Mouse (Mus musculus) kidney, adult 9 months (tissue): ENCODE measurements at regions not wholly inside any gene's neighbourhood (a gene's known extent, or its start where the extent isn't known, plus 50 kb on each side); places are given as distances from the start of the nearest gene placed in this dataset.

ENCODE experiments used
- DNase-seq: peaks from one replicate; pipeline ENCODE4 v3.0.0; 2022

DNA sequence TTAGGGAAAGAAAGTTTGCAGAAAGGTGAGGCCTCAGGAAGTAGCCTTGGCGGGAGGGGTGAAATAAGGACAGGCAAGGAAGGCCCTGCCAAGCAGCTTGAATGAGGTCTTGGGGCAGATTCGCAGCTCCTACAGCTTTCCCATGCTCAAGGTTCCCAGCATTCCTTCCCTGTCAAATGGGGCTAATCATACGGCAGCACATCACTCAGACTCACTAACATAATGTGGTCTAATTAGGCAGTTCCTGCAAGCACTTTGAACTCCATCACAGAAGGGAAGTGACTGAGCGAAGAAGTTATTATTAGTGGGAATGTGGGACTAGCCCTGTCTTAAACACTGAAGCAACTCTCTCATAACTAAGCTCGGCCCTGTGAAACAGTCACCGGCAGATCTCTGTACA is 87.1 kb upstream of the Gm10260 start:
- no peak for DNase-seq

DNA sequence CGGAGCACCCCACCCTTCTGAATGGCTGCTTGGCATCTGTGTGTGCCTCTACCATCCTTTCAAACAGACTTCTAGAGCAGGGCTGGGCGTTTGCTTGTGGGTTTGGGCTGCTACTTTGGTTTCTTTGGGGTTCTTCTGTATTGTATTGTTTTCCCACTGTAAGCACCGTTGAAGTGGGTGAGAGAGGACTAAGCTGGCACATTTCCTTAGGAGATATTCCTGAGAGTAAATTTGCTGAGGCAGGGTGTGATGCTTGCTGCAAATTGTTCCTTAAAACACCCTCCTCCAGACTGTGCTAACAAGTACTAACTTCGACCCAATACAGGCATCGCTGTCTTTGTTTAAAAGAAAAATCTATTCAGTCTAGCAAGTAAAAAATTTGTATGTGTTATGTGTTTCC is 84.7 kb upstream of the Gm10260 start:
- no peak for DNase-seq

DNA sequence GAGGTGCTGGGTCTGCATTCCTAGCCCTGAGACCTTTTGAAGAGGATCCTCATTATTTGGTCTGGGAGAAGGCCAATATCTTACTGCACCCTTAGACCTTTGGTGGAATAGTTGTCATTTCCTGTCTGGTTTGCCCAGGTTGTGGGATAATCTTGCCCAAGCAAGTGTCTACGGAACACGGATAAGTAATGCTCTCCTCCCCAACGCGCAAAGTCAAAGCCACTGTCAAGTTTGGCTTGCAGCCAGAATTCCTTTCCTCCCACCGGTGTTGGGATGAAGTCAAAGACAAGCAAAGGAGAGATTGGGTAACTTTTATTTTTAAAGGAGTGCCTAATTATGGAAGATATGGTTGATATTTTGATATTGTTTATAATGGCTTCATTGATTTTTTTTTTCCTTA is 82.4 kb upstream of the Gm10260 start:
- DNase-seq: no peak

DNA sequence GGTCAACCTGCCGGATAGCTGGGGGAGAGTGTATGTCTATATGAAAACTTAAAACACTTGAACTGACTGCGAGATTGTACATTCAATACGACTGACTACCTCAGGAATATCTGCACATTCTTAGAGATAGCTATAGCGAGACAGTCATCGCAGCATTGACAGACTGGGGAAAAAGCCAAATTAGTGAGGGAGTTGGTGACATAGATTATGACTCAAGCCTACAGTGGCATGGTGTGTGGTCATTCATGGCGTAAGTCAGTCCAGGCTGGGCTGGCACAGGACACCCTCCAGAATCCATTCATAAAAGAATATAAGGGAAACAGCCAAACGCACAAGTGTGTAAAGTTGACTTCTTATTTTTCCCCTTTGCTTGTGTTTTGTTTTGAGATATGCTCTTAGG is 81.1 kb upstream of the Gm10260 start:
- no peak for DNase-seq

DNA sequence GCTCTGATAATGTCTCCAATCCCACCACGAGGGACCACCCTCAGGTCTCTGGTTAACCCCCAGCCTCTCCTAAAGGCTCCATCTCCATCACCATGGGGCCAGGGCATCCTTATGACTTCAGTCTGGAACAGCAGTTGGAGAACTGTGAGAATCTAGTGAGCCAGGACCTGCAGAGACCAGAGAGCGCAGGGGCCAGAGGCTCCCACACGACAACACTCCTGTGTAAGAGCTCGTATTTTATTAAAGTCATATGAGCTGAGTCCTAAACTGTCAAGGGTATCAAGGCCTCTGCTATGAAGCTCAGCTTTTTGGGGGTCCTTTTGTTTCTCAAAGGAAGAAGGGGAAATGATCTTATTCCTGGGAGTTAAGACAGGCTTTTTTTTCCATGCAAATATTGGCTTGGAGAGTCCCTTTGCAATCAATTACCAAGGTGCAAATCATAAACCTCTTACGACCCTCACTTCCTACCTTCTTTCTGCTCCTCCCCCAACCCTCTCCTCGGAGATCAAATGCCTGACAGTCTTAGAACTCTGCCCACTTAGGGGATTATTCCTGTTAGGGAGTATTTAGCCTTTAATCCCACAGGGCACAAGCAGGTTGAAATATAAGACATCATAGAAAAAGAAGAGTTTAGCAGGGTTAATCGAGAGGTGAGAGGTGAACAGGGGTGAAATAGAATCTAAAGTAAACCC is 79.3 kb upstream of the Gm10260 start:
- no peak for DNase-seq

DNA sequence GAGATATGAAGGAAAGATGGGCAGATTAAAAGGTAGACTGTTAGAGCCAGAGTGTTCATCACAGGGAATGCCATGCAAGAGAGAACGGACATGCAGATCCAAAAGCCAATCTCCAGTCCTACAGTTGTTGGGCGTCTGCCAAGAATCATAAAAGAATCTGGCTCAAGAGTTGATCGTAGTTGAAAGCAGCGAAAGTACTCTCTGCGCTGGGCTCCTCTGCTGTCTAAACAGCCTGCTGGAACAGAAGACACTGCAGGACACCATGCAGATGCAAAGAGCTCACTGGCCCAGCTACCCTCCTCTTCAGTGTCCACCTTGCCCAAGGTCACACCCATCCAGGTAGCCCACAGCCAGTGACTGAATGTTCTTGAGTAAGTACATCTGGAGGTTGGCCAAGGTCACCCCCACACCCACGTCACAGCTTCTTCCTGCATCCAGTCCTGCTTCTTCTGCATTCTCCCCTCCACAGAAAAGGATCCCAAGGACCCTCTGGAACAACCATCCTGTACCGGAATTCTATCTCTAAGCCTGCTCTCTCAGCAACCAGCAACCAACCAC is 77.1 kb upstream of the Gm10260 start:
- peak; percentile 45 for DNase-seq

DNA sequence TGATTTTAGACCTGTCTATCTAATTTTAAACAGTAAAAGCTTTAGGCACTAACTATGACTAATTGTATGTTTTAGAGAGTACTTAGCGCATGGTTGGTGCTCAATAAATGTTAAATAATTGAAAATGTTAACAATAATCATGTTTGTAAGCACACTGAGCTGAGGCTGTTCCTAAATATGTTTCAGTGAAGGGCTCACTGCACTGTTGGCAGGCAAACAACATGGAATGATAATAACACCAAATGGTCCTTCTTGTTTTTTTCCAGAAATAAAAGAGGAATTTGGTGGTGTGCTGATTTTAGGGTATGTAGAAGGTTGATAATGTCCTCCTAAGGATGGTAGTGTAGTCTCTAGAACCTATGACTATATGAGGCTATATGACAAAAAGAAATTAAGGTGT is 72.0 kb upstream of the Gm10260 start:
- no peak for DNase-seq

DNA sequence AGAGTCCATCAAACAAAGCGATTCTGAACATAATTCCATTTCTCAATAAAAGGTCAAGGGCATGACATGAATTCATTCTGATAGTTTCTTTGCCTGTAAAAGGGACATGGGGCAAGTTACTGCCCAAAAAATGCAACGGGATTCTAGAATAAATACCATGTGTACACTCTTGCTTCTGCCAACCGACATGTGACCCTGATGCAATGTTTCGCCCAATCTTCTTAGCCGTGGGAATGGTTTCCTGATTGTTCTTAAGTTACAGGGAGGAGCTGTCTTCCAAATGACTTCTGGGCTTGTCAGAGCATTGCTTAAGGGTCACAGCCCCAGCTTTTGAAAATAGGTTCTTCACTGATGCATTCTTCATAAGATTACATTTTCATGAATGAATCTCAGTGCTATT is 71.4 kb upstream of the Gm10260 start:
- no peak for DNase-seq

DNA sequence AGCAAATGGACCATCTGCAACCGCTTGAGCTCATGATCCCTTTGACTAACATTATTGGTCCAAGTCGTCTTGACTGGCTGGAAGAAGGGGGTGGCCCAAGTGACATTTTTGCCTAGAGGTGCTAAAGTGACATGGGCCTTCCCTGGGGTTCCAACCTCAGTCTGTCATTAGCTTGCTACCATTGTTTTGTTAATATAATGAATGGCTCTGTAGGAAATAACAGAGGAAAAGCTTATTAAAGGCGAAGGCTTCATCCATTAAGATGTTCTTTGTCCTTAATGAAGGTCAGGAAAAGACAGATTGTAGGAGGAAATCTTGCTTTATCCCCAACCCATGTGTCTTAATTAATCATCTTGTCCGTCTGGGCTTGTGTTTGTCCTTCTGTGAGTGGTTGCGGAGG is 69.1 kb upstream of the Gm10260 start:
- DNase-seq: no peak

DNA sequence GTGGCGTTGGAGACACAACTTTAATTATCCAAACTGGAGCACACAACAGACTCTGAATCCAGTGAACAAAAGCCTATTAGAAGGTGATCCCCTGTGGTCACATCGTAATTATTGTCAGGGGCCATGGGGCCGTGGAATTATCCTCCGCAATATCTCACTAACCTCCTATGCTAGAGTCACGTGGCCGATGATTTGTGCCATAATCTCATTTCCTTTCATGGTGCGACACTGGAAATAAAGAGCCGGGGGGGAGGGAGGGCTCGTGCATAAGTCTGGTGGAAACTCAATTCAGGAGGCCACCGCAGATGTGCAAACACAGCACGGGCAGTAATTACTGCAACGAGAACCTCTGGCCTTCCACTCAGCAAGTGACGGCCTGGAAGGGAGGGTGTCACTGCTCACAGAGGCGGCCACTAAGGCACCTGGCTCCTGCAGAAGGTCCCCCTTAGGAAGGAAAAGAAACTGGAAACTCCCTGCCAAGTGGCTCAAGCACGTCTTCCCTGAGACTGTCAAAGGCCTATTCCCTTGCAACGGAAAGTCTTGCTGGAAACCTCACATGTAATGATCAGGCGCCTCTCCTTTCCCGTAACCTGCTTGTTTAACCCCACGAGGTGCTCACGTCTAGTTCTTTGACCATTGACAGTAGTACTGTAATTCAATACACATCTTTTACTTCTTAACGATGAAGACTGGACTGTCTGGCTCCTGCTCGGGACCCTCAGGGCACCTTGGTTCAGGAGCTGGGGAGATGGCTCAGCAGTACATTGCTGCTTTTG is 65.6 kb upstream of the Gm10260 start:
- no peak for DNase-seq

DNA sequence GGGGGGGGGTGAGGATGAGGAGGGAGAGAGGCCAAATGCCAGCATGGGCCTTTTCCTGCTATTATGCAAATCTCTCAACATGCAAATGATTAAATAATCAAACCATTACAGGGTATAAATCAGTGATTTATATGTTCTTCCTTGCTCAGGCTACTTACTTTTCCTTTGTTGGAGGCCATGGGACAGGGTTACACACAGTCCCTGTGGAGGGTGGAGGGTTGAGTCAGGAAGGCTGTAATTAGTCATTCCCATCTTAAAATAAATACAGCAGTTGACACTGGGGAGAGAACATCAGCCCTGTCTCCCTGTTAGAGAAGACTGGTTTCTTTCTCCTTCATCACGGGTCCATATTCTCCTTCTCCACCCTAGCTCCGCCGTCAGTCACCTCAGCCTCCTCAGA is 64.9 kb upstream of the Gm10260 start:
- DNase-seq: no peak

DNA sequence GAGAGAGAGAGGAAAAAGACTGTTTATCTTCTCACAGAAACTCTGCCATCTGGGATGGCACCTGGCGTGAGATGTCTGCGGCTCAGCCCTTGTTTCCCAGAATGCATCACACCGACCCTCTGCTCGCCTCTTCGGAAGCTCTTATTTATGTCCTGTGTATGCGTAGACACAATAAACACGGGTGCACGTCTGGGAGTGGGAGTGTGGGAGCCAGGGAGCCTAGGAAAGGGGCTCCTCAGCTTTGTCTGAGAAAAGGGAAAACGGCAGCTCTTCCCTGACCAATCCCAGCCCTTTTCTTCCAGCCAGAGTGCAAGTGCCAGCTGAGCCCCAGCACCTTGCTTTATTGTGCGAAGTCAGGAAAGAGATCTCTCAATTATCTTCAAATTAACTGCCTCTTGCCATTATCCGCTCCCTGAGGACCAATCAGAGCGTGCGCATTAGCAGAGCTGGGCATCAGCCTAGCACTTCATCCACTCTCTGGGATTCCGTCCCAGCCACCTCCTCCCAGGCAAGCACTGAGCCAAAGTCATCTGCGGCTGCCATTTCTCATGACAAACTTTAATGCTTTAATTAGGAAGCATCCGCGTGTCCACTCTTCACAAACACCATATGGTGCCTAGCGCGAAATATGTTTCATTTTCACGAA is 63.8 kb upstream of the Gm10260 start:
- no peak for DNase-seq

DNA sequence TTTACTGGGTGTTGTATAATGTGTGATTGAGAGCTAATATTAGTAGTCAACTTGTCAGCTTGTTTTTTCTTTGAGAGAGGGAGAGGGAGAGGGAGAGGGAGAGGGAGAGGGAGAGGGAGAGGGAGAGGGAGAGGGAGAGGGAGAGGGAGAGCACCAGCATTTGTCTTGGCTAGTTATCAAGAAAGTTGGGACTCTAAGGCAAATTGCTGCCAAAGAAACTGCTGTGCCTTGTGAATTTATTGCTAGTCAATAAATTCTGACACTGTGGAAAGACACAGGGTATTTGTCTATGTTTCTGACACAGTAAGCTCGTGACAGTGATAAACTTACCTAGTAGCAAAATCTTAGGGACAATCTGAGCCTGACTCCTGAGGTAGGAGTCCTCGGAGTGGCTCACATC is 61.2 kb upstream of the Gm10260 start:
- DNase-seq: no peak

DNA sequence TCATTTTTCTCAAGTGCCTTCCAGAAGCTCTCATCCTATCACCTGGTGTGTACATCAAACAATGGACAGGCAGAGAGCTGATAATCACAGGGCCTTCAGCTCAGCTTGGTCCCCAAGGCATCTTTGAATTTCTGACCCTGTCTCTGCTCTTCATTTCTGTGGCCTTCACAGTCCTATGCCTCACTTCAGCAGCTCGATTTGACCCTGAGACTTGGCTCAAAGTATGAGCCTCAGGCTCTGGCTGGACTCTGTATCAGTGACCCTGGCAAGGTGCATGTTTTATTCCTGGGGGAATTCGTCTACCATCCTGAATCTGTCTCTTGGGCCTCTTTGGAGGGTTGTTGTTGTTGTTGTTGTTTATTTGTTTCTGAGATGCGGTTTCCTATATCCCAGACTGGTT is 60.6 kb upstream of the Gm10260 start:
- no peak for DNase-seq

DNA sequence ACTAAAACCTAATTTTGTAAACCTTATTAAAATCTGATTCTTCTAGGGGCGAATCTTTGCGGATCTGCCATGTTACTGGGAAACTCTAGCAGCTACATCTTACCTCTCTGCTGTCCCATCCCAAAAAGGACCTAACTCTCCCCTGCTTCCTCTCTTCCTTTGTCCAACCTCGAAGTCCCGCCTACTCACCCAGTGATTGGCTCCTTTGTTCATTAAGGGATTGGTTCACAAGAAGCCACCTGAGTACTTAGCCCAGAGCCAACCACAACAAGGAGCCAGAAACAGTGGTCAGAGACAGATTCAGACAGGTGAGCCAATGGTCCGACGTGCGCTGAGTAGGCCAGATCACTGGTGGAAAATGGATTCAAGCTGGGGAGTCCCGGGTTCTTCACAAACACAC is 60.0 kb upstream of the Gm10260 start:
- DNase-seq: no peak

DNA sequence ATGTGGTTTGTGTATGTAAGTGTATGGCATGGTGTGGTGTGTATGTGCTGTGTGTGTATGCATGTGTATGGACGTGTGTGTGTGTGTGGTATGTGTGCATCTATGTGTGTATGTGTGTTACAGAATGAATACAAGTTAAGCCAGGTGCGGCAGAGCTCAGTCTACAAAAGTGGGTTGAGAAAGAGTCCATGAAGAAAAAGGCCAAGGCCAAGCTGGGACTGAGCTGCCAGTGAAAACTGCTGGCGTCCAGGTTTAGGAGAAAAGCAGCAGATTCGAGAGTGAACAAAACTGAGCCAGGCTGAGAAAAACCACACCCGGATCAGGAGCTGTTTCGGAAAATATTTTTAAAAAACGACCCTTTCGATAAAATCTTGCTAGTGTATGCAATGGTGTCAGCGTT is 58.6 kb upstream of the Gm10260 start:
- no peak for DNase-seq

DNA sequence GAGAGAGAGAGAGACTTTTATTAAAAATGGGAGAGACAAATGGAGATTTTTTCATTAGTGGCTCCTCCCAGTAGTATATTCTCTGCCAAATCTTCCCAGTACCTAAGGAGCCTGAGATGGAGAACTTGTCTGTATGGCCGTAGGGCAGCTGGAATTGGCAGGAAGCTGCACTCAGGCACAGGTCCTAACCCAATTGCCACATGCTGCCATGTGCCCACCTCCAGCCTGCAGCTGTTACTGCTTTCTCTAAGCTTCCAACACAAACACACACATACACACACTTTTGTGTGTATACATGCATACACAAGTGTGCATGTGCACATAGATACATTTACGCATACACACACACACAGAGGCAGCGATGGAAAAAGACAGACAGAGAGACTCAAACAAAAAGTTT is 56.5 kb upstream of the Gm10260 start:
- no peak for DNase-seq
